In the genomic region with DNA sequence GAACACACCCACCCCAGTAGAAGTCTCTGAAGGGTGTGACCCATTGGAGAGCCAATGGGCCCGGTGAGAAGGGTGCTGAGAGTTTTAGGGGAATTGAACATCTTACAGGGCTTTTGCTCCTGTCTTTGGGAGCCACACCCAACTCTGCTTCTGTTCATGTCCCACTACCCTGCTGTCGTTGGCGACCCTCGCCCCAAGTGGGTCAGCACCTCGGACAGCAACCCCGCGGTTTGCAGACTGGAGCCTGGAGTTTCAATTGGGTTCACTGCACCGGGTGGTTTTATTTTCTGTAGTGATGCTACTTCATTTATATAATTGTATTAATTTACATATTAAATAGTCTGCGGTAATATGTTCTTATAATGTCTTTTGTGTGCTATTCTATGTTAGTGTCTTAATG, we compare ENCODE assay signal across 10 mouse cellular contexts. TPM values are rescaled to one million over a fixed set of nuclear protein-coding genes. Genes with fewer than 3 reads are reported as not detected.
A peak's percentile ranks its signal among the peaks of the same experiment; 100 is the strongest.
DNase-seq lines count a peak whose midpoint lies in the region; ATAC-seq and TF ChIP-seq lines count a peak whose summit lies in the region.
"Had no signal": no experiment of that assay in that cellular context is flagged by ENCODE, and none has a peak within 500 bp of the region (broad histone marks: within the 10 kb centered on the region; RNA-seq: fewer than 3 reads in every experiment).

No protein-coding gene starts in this region.

- in situ Hi-C loops in ES-E14 (cut with MboI; ENCODE audit: low sequenced_read_pairs in 2 of 2, unreplicated experiment in 2 of 2), result no loop called here

- peak; percentile 26 for DNase-seq in ES-E14 (ENCODE audit: low read depth, low spot score)
- peak; percentile 14 for DNase-seq in Muller cell, postnatal 12 days (ENCODE audit: inconsistent ontology term)
- peak; percentile 47 for DNase-seq in midbrain, embryonic 10.5 days (ENCODE audit: low spot score)
- no peak for DNase-seq in B cell, adult 2 months
- no peak for DNase-seq in urinary bladder, postnatal 4 days (ENCODE audit: low spot score in 2 of 2)
- DNase-seq in cerebellum, postnatal 4 days (ENCODE audit: low spot score in 2 of 2), result no peak
- DNase-seq in heart, postnatal 14 days, result no peak

- peaks cover 4% of the 10 kb centered on the region; the same call in 1 of the 2 replicates for H3K36me3 ChIP-seq in ES-E14 (ENCODE audit: control insufficient read depth, insufficient read depth, low read length, poor library complexity, severe bottlenecking)
- peaks cover 18% of the 10 kb centered on the region for H3K36me3 ChIP-seq in forebrain, embryonic 15.5 days
- peaks cover 27% of the 10 kb centered on the region for H3K36me3 ChIP-seq in midbrain, embryonic 10.5 days
- H3K36me3 ChIP-seq: intestine, embryonic 15.5 days; limb, embryonic 12.5 days had no signal

- no peak overlapping the region for H3K4me3 ChIP-seq in ES-E14 (ENCODE audit: insufficient read depth in 1 of 2, low read depth in 1 of 2, low read length in 2 of 2, poor library complexity in 1 of 2, severe bottlenecking in 1 of 2)
- H3K4me3 ChIP-seq in forebrain, embryonic 15.5 days, result peak overlapping the region; percentile 95
- peak overlapping the region; percentile 73 for H3K4me3 ChIP-seq in midbrain, embryonic 10.5 days
- H3K4me3 ChIP-seq: intestine, embryonic 15.5 days; limb, embryonic 12.5 days had no signal

- ATAC-seq in forebrain, embryonic 15.5 days (replicated peaks), result no peak
- ATAC-seq: intestine, embryonic 15.5 days had no signal

- peak overlapping the region; percentile 88 for H3K4me2 ChIP-seq in forebrain, embryonic 15.5 days (replicated peaks)
- H3K4me2 ChIP-seq: limb, embryonic 12.5 days had no signal

- H3K27ac ChIP-seq in ES-E14 (ENCODE audit: insufficient read depth, low read depth, low read length, poor library complexity, severe bottlenecking), result no peak overlapping the region
- peak overlapping the region; percentile 95 for H3K27ac ChIP-seq in forebrain, embryonic 15.5 days (replicated peaks)
- peak overlapping the region; percentile 91 for H3K27ac ChIP-seq in midbrain, embryonic 10.5 days (replicated peaks)
- H3K27ac ChIP-seq: intestine, embryonic 15.5 days; limb, embryonic 12.5 days had no signal

- intact Hi-C loops in heart, postnatal 14 days (cut with DNase I), result no loop called here

- no peaks in the 10 kb centered on the region for H3K9me3 ChIP-seq in ES-E14 (ENCODE audit: control insufficient read depth, insufficient read depth, low read depth, low read length)
- H3K9me3 ChIP-seq in forebrain, embryonic 15.5 days, result no peaks in the 10 kb centered on the region
- no peaks in the 10 kb centered on the region for H3K9me3 ChIP-seq in midbrain, embryonic 10.5 days (replicated peaks)
- H3K9me3 ChIP-seq: intestine, embryonic 15.5 days; limb, embryonic 12.5 days had no signal

- no peaks in the 10 kb centered on the region for H3K27me3 ChIP-seq in forebrain, embryonic 15.5 days
- peaks cover 50% of the 10 kb centered on the region for H3K27me3 ChIP-seq in midbrain, embryonic 10.5 days (ENCODE audit: low read depth, poor library complexity, severe bottlenecking)

- WGBS in forebrain, embryonic 15.5 days, result 16% methylated on average over 9 of the region's 9 CpGs
- 20% methylated on average over 9 of the region's 9 CpGs for WGBS in midbrain, embryonic 10.5 days

- no peak overlapping the region for H3K9ac ChIP-seq in ES-E14 (ENCODE audit: insufficient read depth, low read depth, low read length, poor library complexity, severe bottlenecking)
- peak overlapping the region; percentile 99 for H3K9ac ChIP-seq in forebrain, embryonic 15.5 days (replicated peaks)
- H3K9ac ChIP-seq: intestine, embryonic 15.5 days; limb, embryonic 12.5 days had no signal

- peaks cover 2 to 13% of the 10 kb centered on the region in 2 experiments; a peak in 2 of 4 replicates for H3K4me1 ChIP-seq in ES-E14 (ENCODE audit: control insufficient read depth in 2 of 2, insufficient read depth in 2 of 2, low read length in 2 of 2, poor library complexity in 1 of 2)
- peaks cover 41% of the 10 kb centered on the region for H3K4me1 ChIP-seq in forebrain, embryonic 15.5 days
- H3K4me1 ChIP-seq in midbrain, embryonic 10.5 days, result peaks cover 61% of the 10 kb centered on the region

TF ChIP-seq in ES-E14, 5 proteins besides CTCF, POLR2A, EP300 and RAD21:
- TF ChIP-seq CHD2 (IDR thresholded peaks at IDR 0.05; ENCODE audit: low read depth, low read length), result no peak
- TF ChIP-seq ZNF384 (IDR thresholded peaks at IDR 0.05; ENCODE audit: low read depth, low read length), result no peak
- TF ChIP-seq ZC3H11A (IDR thresholded peaks at IDR 0.05; ENCODE audit: borderline replicate concordance, low read depth, low read length), result no peak
- no peak for TF ChIP-seq MAFK (IDR thresholded peaks at IDR 0.05; ENCODE audit: insufficient read depth, low read depth, low read length)
- TF ChIP-seq HCFC1 (IDR thresholded peaks at IDR 0.05; ENCODE audit: borderline replicate concordance, insufficient read depth, low read length), result no peak

RNA-seq across cellular contexts. Expression of gene Tubb3, which starts 3.0 kb away (rescaled TPM):
- 69.1 and 117 TPM in 2 replicates for total RNA-seq in ES-E14 (2012; rRNA removed)
- 1,822 and 1,823 TPM in 2 replicates for polyA plus RNA-seq in forebrain, embryonic 15.5 days (2015; fragmentation: Nextera tagmentation; extraction: Ambion mirVana)
- 428 and 665 TPM in 2 replicates for polyA plus RNA-seq in midbrain, embryonic 10.5 days (2016; fragmentation: Nextera tagmentation; extraction: Ambion mirVana)
- under 1 TPM; 0.61 to 0.67 TPM for total RNA-seq in heart, postnatal 14 days (2021)

RNA-seq across cellular contexts. Expression of gene Mc1r, which starts 7.3 kb away (rescaled TPM):
- 0.27 and 0.42 TPM in 2 replicates for total RNA-seq in ES-E14 (2012; rRNA removed)
- 0.15 and 0.23 TPM in 2 replicates for polyA plus RNA-seq in forebrain, embryonic 15.5 days (2015; fragmentation: Nextera tagmentation; extraction: Ambion mirVana)
- 0.06 and 0.10 TPM in 2 replicates for polyA plus RNA-seq in midbrain, embryonic 10.5 days (2016; fragmentation: Nextera tagmentation; extraction: Ambion mirVana)
- not detected for total RNA-seq in heart, postnatal 14 days (2021)
- polyA plus RNA-seq: limb, embryonic 12.5 days had no signal

RNA-seq across cellular contexts. Expression of gene Def8, which starts 9.1 kb away (rescaled TPM):
- 34.3 and 42.5 TPM in 2 replicates for total RNA-seq in ES-E14 (2012; rRNA removed)
- polyA plus RNA-seq in forebrain, embryonic 15.5 days (2015; fragmentation: Nextera tagmentation; extraction: Ambion mirVana), result 43.3 and 46.3 TPM in 2 replicates
- 42.1 and 45.9 TPM in 2 replicates for polyA plus RNA-seq in midbrain, embryonic 10.5 days (2016; fragmentation: Nextera tagmentation; extraction: Ambion mirVana)
- total RNA-seq in heart, postnatal 14 days (2021), result 10 to 100 TPM; 45.8 to 50.8 TPM

RNA-seq across cellular contexts. Expression of gene Tcf25, which starts 40.7 kb away (rescaled TPM):
- 87.2 and 114 TPM in 2 replicates for total RNA-seq in ES-E14 (2012; rRNA removed)
- polyA plus RNA-seq in forebrain, embryonic 15.5 days (2015; fragmentation: Nextera tagmentation; extraction: Ambion mirVana), result 252 and 259 TPM in 2 replicates
- 150 and 167 TPM in 2 replicates for polyA plus RNA-seq in midbrain, embryonic 10.5 days (2016; fragmentation: Nextera tagmentation; extraction: Ambion mirVana)
- total RNA-seq in heart, postnatal 14 days (2021), result 100 to 1,000 TPM; 136 to 149 TPM

Comparison
In these comparisons a context has a peak if more than half of its experiments do, and no peak if none do; other contexts are left out.
1. DNase-seq: peak in ES-E14 (single experiment), Muller cell, postnatal 12 days (single experiment) and midbrain, embryonic 10.5 days (single experiment); none in B cell, adult 2 months (0 of 2), urinary bladder, postnatal 4 days (0 of 2), cerebellum, postnatal 4 days (0 of 2) and heart, postnatal 14 days (0 of 2).
2. H3K4me3 ChIP-seq: peak in forebrain, embryonic 15.5 days (single experiment) and midbrain, embryonic 10.5 days (single experiment); none in ES-E14 (0 of 2).
3. RNA of gene Tubb3, which starts 3.0 kb away (total RNA-seq): 69.1 to 117 TPM in ES-E14; 0.61 to 0.67 TPM in heart, postnatal 14 days; every median in the first group is over 10 times any median in the second.